8 mouse cellular contexts compared by ENCODE assay signal in genomic region chr7:97696133-97696505, GRCm38 (mm10). TPM values are rescaled to one million over a fixed set of nuclear protein-coding genes. Genes with fewer than 3 reads are reported as not detected.
DNase-seq lines count a peak whose midpoint lies in the region; ATAC-seq lines count a peak whose summit lies in the region.

No protein-coding gene starts in this region.

- H3K4me2 ChIP-seq in heart, embryonic 12.5 days: peak overlapping the region; percentile 88
- peak overlapping the region; percentile 90 for H3K4me2 ChIP-seq in hindbrain, embryonic 15.5 days

- no peak for DNase-seq in heart, postnatal 25 days (ENCODE audit: low spot score)
- peak; percentile 30 for DNase-seq in urinary bladder, postnatal 25 days (ENCODE audit: low spot score)
- DNase-seq in urinary bladder, adult 18-20 months (ENCODE audit: low spot score in 2 of 2): no peak
- DNase-seq in right cerebral cortex, postnatal 36 days (ENCODE audit: low spot score in 2 of 2): no peak
- DNase-seq in retina, postnatal 1 day: no peak

- peak overlapping the region; percentile 88 for H3K9ac ChIP-seq in heart, embryonic 12.5 days
- peak overlapping the region; percentile 93 for H3K9ac ChIP-seq in hindbrain, embryonic 15.5 days

- H3K4me1 ChIP-seq in heart, embryonic 12.5 days (replicated peaks): peaks cover 7% of the 10 kb centered on the region; the same call in 1 of the 2 replicates
- peaks cover 19% of the 10 kb centered on the region for H3K4me1 ChIP-seq in hindbrain, embryonic 15.5 days (replicated peaks)

- H3K27ac ChIP-seq in heart, embryonic 12.5 days (ENCODE audit: poor library complexity, severe bottlenecking): no peak overlapping the region
- H3K27ac ChIP-seq in hindbrain, embryonic 15.5 days (replicated peaks): peak overlapping the region; percentile 86

- H3K9me3 ChIP-seq in heart, embryonic 12.5 days (replicated peaks): no peaks in the 10 kb centered on the region; the same call in 1 of the 2 replicates
- no peaks in the 10 kb centered on the region for H3K9me3 ChIP-seq in hindbrain, embryonic 15.5 days

- intact Hi-C loops in heart, postnatal 25 days (cut with DNase I): loop anchor here (5.0 kb wide), 2 partner anchors 114 to 214 kb away; partner anchors contain the start of gene Ints4

- WGBS in heart, embryonic 12.5 days: 36% methylated on average over 19 of the region's 19 CpGs
- 32% methylated on average over 19 of the region's 19 CpGs for WGBS in hindbrain, embryonic 15.5 days

- ATAC-seq in heart, embryonic 12.5 days (ENCODE audit: insufficient number of reproducible peaks, low FRiP score): peak; percentile 49
- peak; percentile 83 for ATAC-seq in hindbrain, embryonic 15.5 days (ENCODE audit: low FRiP score, low read depth)
- ATAC-seq in megakaryocyte-erythroid progenitor cell, adult 5-6 weeks (replicated peaks; ENCODE audit: low FRiP score, low TSS enrichment, poor library complexity, severe bottlenecking): peak; percentile 17; the same call in 1 of the 2 replicates

- no peaks in the 10 kb centered on the region for H3K27me3 ChIP-seq in heart, embryonic 12.5 days (replicated peaks)
- H3K27me3 ChIP-seq in hindbrain, embryonic 15.5 days: no peaks in the 10 kb centered on the region

- peak overlapping the region; percentile 81 for H3K4me3 ChIP-seq in heart, embryonic 12.5 days
- H3K4me3 ChIP-seq in hindbrain, embryonic 15.5 days: peak overlapping the region; percentile 100

- peaks cover 20% of the 10 kb centered on the region for H3K36me3 ChIP-seq in heart, embryonic 12.5 days
- peaks cover 15% of the 10 kb centered on the region for H3K36me3 ChIP-seq in hindbrain, embryonic 15.5 days

RNA-seq across cellular contexts. Expression of gene Clns1a, which starts 0.3 kb away (rescaled TPM):
- polyA plus RNA-seq in heart, embryonic 12.5 days (2016; fragmentation: Nextera tagmentation; extraction: Ambion mirVana): 103 and 106 TPM in 2 replicates
- total RNA-seq in heart, postnatal 25 days (2021): 10 to 100 TPM; 29.5 to 31.5 TPM
- polyA plus RNA-seq in hindbrain, embryonic 15.5 days (2015; fragmentation: Nextera tagmentation; extraction: Ambion mirVana): 174 and 175 TPM in 2 replicates
- 118 and 121 TPM in 2 replicates for total RNA-seq in megakaryocyte-erythroid progenitor cell, adult 5-6 weeks (2014; fragmentation: Nextera tagmentation)
- total RNA-seq in megakaryocyte-erythroid progenitor cell, adult 5-6 weeks (2017): 181 and 238 TPM in 2 replicates

RNA-seq across cellular contexts. Expression of gene Aqp11, which starts 42.0 kb away (rescaled TPM):
- 2.5 TPM in 2 replicates for polyA plus RNA-seq in heart, embryonic 12.5 days (2016; fragmentation: Nextera tagmentation; extraction: Ambion mirVana)
- total RNA-seq in heart, postnatal 25 days (2021): 1 to 10 TPM; 1.6 to 1.9 TPM
- 19.4 and 22.1 TPM in 2 replicates for polyA plus RNA-seq in hindbrain, embryonic 15.5 days (2015; fragmentation: Nextera tagmentation; extraction: Ambion mirVana)
- total RNA-seq in megakaryocyte-erythroid progenitor cell, adult 5-6 weeks (2014; fragmentation: Nextera tagmentation): 16.4 and 23.0 TPM in 2 replicates
- 6.9 and 8.5 TPM in 2 replicates for total RNA-seq in megakaryocyte-erythroid progenitor cell, adult 5-6 weeks (2017)

Comparison
In these comparisons a context has a peak if more than half of its experiments do, and no peak if none do; other contexts are left out.
1. ATAC-seq: peak in every context shown above with its lines; median percentile 83 in hindbrain, embryonic 15.5 days; 49 in heart, embryonic 12.5 days; 17 in megakaryocyte-erythroid progenitor cell, adult 5-6 weeks.